Mouse (Mus musculus): ENCODE results near the gene Sgsm1.

The Sgsm1 gene

DNA sequence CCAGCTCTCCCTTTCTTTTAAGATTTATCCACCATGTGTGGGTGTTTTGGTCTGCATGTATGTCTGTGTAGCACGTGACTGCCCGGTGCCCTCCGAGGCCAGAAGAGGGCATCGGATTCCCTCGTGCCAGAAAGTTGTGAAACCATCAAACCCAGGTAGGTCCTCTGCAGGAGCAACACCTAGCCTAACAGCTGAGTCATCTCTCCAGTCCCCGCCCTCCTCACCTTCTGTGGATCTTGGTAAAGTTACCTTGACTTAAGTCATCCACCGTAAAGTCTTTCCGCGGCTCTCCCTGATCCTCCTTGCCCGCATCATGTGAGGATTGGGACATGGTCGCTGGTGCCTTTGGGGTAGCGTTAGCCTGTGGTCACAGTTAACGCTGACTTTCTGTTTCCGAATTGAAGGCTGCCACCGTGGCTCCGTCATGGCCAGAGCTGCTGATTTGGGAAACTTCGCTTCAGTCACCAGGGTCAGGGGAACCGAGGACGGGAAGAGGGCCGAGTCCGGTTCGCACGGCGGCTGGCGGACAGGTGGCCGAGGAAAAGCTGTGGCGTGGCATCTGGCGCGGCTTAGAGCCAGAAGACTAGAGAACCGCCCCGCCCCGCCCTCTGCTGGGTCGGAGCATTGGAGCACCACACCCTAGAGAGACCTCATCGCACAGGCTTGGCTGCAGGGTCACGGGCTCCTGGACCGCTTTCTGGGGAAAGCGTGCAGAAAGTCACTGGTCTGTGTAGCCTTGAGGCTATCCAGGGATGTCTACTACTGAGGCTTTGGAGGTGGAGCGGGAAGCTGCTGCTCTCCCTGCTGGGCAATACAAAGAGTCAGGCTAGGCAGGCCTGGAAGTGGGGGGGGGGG is 13.4 kb upstream of the Sgsm1 start:
- no peak for DNase-seq (ENCODE audit: low read depth, low spot score)

DNA sequence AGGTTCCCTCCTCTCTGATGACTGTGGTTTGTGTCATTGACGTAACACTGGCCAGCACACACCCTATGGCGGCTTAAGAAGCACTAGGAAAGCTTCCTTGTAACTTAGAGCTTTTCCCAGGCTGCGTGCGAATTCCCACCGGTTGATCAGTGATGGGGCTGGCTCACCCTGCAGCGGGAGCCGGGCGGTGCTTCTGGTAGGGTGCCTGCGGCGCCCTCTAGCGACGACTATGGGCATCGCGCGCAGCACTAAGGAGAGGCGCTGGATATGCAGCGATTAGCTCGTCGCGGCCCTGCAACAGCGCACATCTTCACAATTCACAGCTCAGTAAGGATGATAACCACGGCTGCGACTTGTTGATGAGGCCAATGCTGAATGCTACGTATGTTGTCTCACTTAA is 3.4 kb upstream of the Sgsm1 start:
- DNase-seq (ENCODE audit: low read depth, low spot score): no peak

DNA sequence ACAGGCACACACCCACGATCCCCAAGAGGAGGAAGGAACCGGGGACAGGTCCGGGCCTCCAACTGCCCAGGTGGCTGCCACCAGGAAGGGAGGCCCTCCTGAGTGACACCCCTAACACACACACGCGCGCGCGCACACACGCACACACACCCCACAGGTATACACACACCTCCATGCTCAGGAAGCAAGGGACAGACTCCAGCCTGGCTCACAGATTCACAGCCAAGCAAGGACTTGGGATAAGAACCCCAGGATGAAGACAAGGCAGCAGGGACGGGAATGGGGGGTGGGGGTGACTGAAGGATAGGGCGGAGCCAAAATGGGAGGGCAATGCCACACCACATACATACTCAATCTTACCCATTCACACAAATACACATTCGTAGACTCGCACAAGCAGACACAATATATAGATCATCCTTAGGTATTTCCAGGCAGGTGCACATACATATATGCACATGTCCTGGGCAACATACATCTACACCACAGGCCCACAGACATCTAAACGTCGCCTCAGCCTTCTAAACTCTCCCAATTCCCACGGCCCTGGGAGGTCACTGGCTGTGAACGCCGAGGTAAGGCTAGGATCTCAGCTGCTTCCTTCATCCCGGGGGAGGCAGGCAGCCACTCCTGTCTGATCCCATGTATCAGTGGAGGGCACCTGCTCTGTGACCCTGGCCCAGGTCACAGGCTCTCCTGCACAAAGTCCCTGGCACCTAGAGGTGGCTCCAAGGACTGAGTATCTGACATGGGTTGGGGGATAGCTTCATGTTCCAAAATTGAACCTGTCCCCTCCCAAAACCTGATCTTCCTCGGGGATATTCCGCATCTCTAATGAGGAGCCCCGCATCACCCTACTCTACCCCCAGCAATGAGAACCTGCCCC is 852 bp downstream of the Sgsm1 start:
- DNase-seq (ENCODE audit: low read depth, low spot score): no peak

DNA sequence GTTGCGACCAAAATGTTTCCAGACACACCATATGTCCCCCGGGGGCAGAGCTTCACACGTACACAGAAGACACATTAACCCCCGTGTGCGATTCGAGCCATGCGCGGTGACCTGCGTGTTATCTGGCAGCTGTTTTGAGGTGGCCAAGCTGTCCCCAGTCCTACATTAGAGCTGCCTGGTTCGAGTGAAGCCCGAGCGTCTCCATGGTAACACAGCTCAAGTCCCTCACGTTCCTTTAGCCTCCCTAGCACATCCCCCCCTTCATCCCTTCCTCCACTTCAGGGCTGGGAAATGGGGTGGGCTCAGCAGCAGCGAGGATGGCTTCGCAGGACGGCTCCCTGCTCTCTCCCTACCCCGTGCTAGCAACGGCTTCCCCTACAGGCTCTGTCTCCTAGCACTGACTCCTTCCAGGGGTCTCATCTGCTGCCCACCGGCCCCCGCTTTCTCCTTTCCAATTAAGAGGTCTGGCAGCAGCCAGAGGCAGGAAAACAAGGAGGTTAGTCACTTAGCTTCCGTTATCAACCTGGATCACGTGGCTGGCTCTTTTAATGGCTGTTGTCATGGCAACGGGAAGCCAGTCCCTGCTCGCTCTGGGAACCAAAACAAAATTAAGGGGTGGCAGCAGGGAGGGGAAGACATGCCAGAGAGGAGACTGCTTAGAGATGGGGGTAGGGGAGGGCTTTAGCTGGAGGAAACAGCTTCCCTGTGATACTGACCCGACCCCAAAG is 3.7 kb downstream of the Sgsm1 start:
- DNase-seq (ENCODE audit: low read depth, low spot score): peak; percentile 91

DNA sequence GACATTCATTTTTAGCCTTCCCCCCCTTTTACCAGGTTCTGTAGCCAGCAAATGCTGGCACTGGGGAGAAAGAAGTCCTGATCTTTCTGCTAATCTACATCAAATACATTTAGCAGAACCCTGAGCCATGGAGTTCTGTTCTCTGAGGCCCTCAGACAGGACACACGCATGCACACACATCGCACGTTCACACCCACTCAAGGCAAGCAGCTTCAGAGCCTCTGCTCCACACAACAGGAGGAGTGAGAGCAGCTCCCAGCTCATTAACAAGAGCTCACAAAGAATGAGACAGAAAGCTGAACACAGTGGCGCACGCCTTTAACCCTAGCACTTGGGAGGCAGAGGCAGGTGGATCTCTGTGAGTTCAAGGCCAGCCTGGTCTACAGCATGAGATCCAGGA is 6.1 kb downstream of the Sgsm1 start:
- DNase-seq (ENCODE audit: low read depth, low spot score): no peak

DNA sequence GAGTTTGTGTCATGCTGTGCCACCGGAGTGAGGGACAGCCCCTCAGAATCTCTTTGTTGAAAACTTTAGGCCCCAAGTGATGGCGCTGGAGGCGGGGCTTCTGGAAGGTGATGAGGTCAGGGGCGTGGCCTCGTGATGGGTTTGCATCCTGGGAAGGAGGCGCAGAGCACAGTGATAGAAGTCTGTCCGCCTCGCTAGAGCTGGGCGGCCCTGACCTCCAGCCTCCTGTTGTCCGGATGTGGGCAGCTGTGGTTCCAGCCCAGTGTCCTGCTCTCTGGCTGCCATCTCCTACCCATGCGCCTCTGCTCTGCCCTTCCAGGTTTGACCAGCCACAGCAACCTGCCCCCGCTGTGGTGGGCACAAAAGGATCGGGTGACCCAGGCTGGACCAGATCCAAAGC is 8.7 kb downstream of the Sgsm1 start:
- no peak for DNase-seq (ENCODE audit: low read depth, low spot score)

DNA sequence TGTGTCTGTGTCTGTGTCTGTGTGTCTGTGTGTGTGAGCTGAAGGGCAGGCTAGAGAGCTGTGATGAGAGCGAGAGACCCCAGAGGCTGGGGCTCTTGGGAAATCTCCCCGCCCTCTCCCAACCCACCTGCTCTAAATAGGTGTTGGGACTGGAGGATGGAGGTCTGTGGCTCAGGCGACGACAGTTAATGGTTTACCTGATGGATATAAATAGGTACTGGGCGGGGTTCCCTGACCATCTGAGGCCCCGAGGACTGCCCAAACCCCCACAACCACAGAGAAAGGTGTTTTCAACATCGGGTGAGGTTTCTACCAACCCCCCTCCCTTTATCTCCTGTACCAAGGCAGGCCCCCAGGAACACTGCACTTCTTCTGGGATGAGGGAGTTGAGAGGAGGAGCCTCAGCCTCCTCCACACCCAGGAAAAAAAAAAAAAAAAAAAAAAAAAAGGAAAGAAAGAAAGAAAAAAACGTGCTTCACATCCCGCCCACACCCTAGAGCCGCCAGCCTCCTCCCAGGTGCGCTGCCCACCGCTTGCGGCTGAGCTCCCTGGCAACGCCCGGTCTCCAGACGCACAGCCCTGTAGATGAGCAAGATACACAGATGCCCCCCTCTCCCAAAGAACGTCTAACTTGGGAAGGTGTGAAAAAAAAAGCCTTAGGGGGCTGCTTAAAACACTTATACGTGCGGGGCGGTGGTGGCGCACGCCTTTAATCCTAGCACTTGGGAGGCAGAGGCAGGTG is 10.3 kb downstream of the Sgsm1 start:
- DNase-seq (ENCODE audit: low read depth, low spot score): peak; percentile 85

DNA sequence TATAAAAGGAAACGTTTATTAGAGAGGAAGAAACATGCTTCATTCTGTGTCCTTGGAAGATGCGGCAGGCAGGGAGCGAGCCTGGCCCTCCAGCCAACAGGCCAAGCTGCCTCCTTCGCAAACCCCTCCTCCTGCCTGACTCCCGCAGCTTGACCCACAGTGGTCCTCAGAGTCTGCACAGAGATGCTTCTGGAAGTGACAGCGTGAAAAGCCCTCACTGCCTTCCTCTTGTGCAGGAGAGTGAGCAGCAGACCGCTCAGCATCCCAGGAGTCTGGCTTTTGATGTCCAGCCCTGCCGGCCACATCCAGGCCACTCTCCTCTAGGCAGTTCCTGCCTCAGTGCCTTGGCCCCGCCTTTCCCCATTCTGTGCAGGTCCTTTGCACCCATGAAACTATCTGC is 11.2 kb downstream of the Sgsm1 start:
- DNase-seq (ENCODE audit: low read depth, low spot score): no peak

DNA sequence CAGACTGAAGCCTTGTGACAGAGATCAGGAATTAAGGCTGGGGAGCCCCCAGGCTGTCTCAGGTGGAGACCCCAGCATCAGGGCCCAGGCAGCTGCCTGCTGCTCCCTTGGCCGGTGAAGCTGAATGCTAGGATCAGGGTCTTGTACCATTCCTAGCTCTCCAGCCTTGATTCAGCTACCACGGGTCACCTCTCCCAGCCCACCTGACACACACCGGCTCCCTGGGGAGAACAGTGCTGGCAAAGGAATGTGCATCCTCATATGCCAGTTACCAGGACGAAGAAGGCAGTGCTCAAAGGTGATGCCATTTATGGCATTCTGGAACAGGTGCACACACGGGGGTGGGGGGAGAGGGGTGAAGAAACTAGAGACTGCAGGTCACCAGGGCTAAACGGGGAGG is 11.8 kb downstream of the Sgsm1 start:
- DNase-seq (ENCODE audit: low read depth, low spot score): no peak

DNA sequence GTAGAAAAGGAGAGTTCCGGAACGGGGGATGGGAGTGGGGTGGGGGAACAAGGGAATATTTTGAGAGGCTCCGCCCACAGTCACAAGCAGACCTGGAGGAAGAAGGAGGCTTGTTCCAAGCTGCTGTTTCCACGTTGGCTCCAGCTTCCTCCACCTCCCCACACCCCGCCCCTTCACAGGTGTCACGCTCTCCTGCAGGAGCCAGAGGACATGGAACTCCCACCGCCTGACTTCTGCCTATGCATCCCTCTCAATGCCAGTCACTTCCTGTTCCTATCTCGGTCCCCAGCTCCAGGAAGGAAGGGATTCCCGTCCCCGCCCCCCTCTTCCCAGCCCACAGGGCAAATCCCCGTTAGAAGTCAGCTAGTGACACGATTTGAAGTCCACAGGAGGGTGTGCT is 12.5 kb downstream of the Sgsm1 start:
- peak; percentile 71 for DNase-seq (ENCODE audit: low read depth, low spot score)

DNA sequence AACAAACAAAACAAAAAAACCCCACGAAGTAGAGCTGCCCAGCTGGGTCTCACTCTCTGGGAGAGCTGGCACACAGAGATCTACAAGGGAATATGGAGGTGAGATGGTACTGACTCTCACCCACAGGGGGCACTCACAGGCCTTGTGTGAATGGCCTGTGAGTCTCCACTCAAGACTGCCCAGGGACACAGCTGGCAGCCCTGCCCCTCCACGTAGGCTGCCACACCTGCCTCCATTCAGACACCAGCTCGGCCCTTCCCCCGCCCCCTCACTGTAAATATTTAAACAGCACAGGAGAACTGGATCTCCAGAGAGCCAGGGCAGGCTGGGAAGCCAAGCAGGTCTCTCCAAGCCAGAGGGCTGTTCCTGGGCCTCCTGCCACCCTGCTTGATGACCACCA is 14.8 kb downstream of the Sgsm1 start:
- DNase-seq (ENCODE audit: low read depth, low spot score): no peak

DNA sequence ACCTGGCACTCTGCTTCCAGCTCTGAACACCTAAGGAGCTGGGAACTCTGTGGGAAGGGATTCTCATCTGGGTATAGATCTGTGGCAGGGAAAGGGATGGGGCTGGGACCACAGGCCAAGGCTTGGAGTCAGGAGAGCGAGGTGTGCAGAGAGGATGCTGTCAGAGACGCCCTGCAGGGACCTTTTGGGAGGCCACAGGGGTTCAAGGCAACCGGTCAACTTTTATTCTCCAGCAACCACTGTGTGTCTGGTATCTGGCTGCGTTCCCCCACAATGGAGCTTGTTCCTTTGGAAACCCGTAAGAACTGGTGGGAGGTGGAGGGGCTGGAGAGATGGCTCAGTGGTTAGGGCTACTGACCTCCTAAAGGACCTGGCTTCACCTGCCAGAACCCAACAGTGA is 16.0 kb downstream of the Sgsm1 start:
- DNase-seq (ENCODE audit: low read depth, low spot score): no peak

DNA sequence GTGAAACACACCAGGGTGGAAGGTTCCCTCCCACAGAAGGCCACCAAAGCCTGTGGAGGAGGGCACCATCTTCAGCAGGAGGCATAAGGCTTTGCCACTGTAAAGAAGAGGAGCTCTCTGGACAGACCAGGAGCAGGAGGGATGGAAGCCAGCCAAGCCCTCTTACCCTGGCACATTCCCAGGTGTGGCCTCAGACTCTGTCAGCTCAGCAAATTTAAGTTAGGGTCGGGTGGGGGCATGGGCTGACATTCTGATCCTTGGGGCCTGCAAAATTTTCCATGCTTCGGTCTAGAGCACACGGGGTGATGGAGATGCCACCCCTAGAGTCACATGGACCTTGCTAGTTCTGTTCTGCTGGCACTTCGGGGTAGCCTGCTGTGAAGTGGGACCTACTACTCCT is 17.1 kb downstream of the Sgsm1 start:
- DNase-seq (ENCODE audit: low read depth, low spot score): no peak

DNA sequence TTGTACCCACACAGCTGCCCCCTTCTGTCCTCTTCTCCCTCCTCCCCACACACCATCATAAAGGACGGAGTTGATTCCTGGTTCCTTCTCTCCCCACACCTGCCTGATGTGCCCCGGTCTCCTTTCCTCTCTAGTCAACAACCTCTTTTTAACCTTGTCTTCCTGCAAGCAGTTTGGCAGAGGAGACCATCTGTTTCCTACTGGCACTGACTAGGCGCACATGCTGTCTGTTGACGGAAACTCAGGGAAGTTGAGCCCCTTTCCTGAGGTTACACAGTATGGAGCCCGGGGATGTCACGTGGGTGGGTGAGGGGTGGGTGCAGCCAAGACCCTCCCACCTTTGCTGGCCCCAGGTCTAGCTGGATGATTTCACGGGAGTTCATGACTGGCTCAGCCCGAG is 17.8 kb downstream of the Sgsm1 start:
- no peak for DNase-seq (ENCODE audit: low read depth, low spot score)

DNA sequence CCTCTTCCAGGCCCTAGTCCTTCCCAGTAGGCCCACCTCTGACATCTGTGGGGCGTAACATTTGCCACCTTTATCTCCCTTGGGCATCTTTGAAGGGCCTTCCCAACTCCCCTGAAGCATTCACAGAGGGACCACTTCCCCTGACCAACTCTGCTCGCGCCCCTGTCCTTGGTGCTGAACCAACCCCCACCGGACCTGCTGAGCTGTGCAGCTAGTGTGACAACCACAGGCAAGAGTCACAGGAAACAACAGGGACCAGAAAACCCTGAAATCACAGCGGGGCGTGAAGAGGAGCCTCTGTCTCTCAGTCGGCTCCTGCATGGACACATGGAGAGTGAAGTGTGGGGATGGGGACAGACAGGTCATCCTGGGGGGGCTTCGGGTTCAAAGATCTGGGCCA is 18.4 kb downstream of the Sgsm1 start:
- no peak for DNase-seq (ENCODE audit: low read depth, low spot score)

DNA sequence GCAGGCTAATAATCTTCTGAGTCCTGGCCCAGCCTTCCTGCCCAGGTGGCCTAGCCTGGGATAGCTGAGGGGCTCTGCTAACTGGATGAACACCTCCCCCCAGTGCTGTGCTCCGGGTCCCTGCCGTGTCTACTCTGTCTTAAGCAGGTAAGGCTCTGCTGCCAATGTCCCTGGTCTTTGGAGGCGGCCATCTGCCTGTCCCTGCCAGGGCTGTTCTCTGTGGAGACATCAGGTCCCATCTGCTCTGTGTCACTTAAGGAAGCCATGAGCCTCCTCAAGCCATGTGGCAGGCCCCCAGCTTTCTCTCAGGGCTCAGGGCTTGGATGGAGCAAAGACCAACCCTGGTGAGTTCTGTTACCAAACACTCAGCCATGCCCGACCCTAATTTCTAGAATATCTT is 19.5 kb downstream of the Sgsm1 start:
- no peak for DNase-seq (ENCODE audit: low read depth, low spot score)

DNA sequence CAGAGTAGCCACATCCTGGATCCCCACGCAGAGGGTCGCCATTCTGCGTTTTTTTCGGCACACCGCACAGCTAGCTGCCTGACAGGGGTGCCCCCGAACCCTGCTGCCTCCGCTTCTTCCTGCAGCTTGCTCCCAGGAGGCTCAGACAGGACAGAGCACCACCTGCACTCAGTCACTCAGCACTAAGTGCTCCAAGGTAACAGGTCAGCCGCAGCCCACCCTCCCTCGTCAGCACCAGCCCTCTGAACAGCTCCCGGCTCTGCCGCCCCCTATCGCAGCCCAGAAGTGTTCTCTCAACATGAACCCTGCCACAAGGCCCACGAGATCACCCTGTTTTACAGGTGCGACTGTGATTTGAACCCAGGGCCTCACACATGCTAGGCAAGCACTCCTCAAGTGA is 20.4 kb downstream of the Sgsm1 start:
- no peak for DNase-seq (ENCODE audit: low read depth, low spot score)

DNA sequence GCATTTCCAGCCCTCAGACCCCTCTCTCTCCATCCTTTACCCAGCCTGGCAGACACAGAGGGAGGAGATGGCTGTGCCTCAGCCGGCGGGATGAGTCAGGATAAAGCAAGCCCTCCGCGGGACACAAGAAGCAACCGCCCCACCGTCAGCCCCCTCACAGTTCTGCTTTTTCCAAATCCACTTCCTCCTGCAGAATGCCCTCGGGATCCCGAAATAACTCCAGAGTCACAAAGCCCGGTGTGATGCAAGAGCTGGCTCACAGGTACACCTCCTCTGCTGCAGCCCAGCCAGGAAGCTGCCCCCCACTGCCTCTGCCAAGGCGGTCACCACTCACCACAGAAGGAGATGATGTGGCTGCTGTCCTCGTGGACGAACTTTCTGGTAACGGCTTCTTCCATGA is 22.1 kb downstream of the Sgsm1 start:
- DNase-seq (ENCODE audit: low read depth, low spot score): peak; percentile 78

DNA sequence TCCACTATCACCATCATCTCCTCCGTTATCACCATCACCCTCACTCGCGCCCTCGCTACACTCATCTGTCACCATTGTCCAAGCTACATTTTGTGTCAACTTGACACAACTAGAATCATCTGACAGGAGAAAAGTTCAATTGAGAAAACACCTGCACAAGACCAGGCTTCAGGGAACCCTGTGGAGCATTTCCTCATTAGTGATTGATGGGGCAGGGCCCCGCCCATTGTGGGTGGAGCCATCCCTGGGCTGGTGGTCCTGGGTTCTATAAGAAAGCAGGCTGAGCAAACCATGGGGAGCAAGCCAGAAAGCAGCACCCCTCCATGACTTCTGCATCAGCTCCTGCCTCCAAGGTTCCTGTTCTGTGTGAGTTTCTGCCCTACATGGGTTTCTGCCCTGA is 22.8 kb downstream of the Sgsm1 start:
- no peak for DNase-seq (ENCODE audit: low read depth, low spot score)

DNA sequence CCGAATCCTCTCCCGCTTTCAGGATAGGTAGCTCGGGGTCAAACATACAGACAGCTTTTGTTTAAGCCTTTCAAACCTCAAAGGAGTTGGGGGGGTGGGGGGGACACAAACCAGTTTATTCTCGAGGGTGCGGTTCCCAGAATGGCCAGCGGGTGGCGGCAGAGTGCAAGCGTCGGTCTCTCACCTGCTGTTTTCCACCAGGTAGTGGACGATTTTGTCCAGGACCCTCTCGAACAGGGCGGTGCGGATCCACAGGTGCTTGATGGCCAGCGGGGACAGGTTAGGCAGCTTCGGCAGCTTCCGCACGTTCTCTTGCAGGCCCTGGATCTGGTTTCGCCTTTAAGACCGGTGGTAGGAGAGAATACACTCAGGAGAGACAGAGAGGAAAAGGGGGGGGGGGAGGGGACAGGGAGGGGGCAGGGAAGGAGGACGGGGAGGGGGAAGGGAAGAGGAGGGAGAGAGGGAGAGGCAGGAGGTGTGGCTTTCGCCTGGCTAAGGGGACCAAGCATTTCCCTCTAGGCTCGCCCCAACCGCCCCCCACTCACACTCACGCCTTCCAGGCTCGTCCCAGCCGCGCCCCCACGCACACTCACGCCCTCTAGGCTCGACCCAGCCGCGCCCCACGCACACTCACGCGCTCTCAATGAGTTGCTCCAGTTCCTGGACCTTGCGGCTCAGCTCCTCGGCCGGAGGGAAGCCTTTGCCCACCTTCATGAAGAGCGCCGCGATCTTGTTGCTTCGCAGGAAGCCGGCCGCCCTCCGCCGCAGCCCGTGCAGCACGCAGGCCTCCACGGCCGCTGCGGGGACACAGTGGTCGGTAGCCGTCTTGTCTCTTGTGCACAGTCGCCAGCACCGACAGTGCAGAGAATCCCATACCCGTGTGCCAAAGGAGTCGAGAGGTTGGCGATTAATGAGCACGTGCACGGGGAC is 23.7 kb downstream of the Sgsm1 start:
- no peak for DNase-seq (ENCODE audit: low read depth, low spot score)
